Mouse (Mus musculus): ENCODE measurements around the gene Atf4. TPM values are rescaled to one million over a fixed set of nuclear protein-coding genes. Genes with fewer than 3 reads are reported as not detected.

The Atf4 gene
- total RNA-seq, 2 experiments from 2014 or later = 96.4 to 105 TPM

- intact Hi-C loops (cut with DNase I) = no loop called here
- DNase-seq = peak; percentile 74 to 85
Measured at GRCm38 (mm10) chr15:80277625-80278024, 22.6 kb downstream of the Atf4 start.

GRCm38 (mm10) chr15:80278121-80278759 is 23.3 kb downstream of the Atf4 start:
- intact Hi-C loops (cut with DNase I) = no loop called here
- DNase-seq = no peak

- intact Hi-C loops (cut with DNase I) = no loop called here
- DNase-seq = no peak
Measured at GRCm38 (mm10) chr15:80279053-80279452, 24.1 kb downstream of the Atf4 start.

- intact Hi-C loops (cut with DNase I) = loop anchor here (2.0 to 10.0 kb wide), 2 partner anchors 14 to 334 kb away; no protein-coding TSS in a partner anchor
- peak in 1 of 2 experiments; percentile 26 for DNase-seq
Measured at GRCm38 (mm10) chr15:80280646-80281045, 25.7 kb downstream of the Atf4 start.

- intact Hi-C loops (cut with DNase I) = loop anchor here (10.0 kb wide), 1 partner anchor 328 kb away; no protein-coding TSS in a partner anchor
- DNase-seq = no peak
Measured at GRCm38 (mm10) chr15:80286851-80287415, 31.9 kb downstream of the Atf4 start, which contains the start of gene Cacna1i. Gene Cacna1i, plus strand, starts transcription at chr15:80287238.

- intact Hi-C loops (cut with DNase I) = loop anchor here (10.0 kb wide), 1 partner anchor 327 kb away; no protein-coding TSS in a partner anchor
- DNase-seq = peak in 1 of 2 experiments; percentile 10
Measured at GRCm38 (mm10) chr15:80288036-80288435, 33.1 kb downstream of the Atf4 start.

GRCm38 (mm10) chr15:80289436-80289835 is 34.5 kb downstream of the Atf4 start:
- DNase-seq = peak; percentile 59 to 67
- intact Hi-C loops (cut with DNase I) = loop anchor here (1.0 to 10.0 kb wide), 2 partner anchors 325 to 405 kb away; no protein-coding TSS in a partner anchor

- intact Hi-C loops (cut with DNase I) = no loop called here
- DNase-seq = no peak
Measured at GRCm38 (mm10) chr15:80297146-80297545, 42.2 kb downstream of the Atf4 start.

GRCm38 (mm10) chr15:80303779-80304178 is 48.8 kb downstream of the Atf4 start:
- intact Hi-C loops (cut with DNase I) = no loop called here

GRCm38 (mm10) chr15:80304188-80304587 is 49.2 kb downstream of the Atf4 start:
- intact Hi-C loops (cut with DNase I) = no loop called here
- DNase-seq = no peak

More at GRCm38 (mm10) chr15:80303779-80304178, 48.8 kb downstream of the Atf4 start:
- no peak for DNase-seq

GRCm38 (mm10) chr15:80306146-80306545 is 51.2 kb downstream of the Atf4 start:
- intact Hi-C loops (cut with DNase I) = no loop called here
- DNase-seq = no peak

Other genes with a start within 250 kb of the Atf4 start
- gene Pdgfb, start 240.2 kb upstream of the Atf4 start, total RNA-seq (2021) = 10 to 100 TPM; 49.2 to 56.2 TPM
- gene Syngr1, start 163.8 kb upstream of the Atf4 start, total RNA-seq (2021) = 10 to 100 TPM; 84.9 to 86.7 TPM
- gene Rpl3, start 163.3 kb upstream of the Atf4 start, total RNA-seq (2021) = 100 to 1,000 TPM; 486 to 496 TPM
- gene Tab1, start 122.1 kb upstream of the Atf4 start, total RNA-seq (2021) = 10 to 100 TPM; 33.3 to 34.3 TPM
- 1 to 10 TPM; 1.6 to 2.3 TPM for gene Mgat3, start 81.5 kb upstream of the Atf4 start, total RNA-seq (2021)
- 10 to 100 TPM; 33.2 to 37.6 TPM for gene Mief1, start 21.2 kb upstream of the Atf4 start, total RNA-seq (2021)
- gene AC140267.1, start 19.3 kb upstream of the Atf4 start, total RNA-seq (2021) = 10 to 100 TPM; 22.0 to 31.2 TPM
- 10 to 100 TPM; 20.0 to 24.6 TPM for gene Rps19bp1, start 9.1 kb downstream of the Atf4 start, total RNA-seq (2021)
- gene Cacna1i, start 32.1 kb downstream of the Atf4 start, total RNA-seq (2021) = under 1 TPM in 1 of 2 experiments, not detected in 1; 0.05 TPM